Mouse (Mus musculus) kidney, adult 2 months (tissue): ENCODE measurements around the gene Kank4. TPM values are rescaled to one million over a fixed set of nuclear protein-coding genes. Genes with fewer than 3 reads are reported as not detected.
"Not testable (repeated sequence)": the region's sequence is repeated elsewhere in the genome, so short reads cannot be mapped to it uniquely, and the experiment has no call there.

Source experiments
- DNase-seq: peaks from one replicate; pipeline ENCODE4 v3.0.0; 2021
- H3K27ac ChIP-seq: fragments of 200-500 bp; 2 replicates; pipeline ENCODE4 v1.5.1; 2012; ENCODE audit warnings: low read depth, low read length, control low read depth, inconsistent platforms; ENCODE audit not compliant: insufficient read depth
- H3K27me3 ChIP-seq: fragments of 200-500 bp; replicated peaks from 2 replicates; pipeline ENCODE4 v1.6.1; 2012; ENCODE audit warnings: mild to moderate bottlenecking, moderate library complexity, low read length, inconsistent platforms; ENCODE audit not compliant: control insufficient read depth, insufficient read depth
- H3K36me3 ChIP-seq: fragments of 200-500 bp; 2 replicates; pipeline ENCODE4 v1.6.1; 2012; ENCODE audit warnings: mild to moderate bottlenecking, moderate library complexity, low read length, inconsistent platforms; ENCODE audit not compliant: control insufficient read depth, insufficient read depth
- H3K4me1 ChIP-seq: fragments of 200-500 bp; 2 replicates; pipeline ENCODE4 v1.6.1; 2011; ENCODE audit warnings: low read length; ENCODE audit not compliant: control insufficient read depth, insufficient read depth
- H3K4me3 ChIP-seq: fragments of 200-500 bp; 2 replicates; pipeline ENCODE4 v1.5.1; 2011; ENCODE audit warnings: mild to moderate bottlenecking, low read depth, low read length, control low read depth; ENCODE audit not compliant: insufficient read depth
- CTCF ChIP-seq: fragments of 200-500 bp; conservative IDR thresholded peaks from 2 replicates; pipeline ENCODE4 v1.5.1; 2011; ENCODE audit warnings: low read depth, mild to moderate bottlenecking, control low read depth, low read length, moderate library complexity, mixed read lengths; ENCODE audit not compliant: insufficient read depth, insufficient read length
- POLR2A ChIP-seq: fragments of 200-500 bp; IDR thresholded peaks from one replicate; pipeline ENCODE4 v1.6.1; 2011; ENCODE audit warnings: low read depth, low read length, control low read depth
- WGBS: fragments of 180-500 bp; shearing (Covaris S2); methylation state at CpG from one replicate; pipeline ENCODE4 v1.1.7; 2018; 5-methylcytosine and 5-hydroxymethylcytosine counted together
- polyA plus RNA-seq: library from polyadenylated mRNA; depleted of rRNA; stranded (reverse); fragments of >200 nt; gene quantifications from 2 replicates; pipeline ENCODE4 v1.2.3, GENCODE M21; 2012

The Kank4 gene
- polyA plus RNA-seq, 1 experiment = 3.2 TPM

DNA sequence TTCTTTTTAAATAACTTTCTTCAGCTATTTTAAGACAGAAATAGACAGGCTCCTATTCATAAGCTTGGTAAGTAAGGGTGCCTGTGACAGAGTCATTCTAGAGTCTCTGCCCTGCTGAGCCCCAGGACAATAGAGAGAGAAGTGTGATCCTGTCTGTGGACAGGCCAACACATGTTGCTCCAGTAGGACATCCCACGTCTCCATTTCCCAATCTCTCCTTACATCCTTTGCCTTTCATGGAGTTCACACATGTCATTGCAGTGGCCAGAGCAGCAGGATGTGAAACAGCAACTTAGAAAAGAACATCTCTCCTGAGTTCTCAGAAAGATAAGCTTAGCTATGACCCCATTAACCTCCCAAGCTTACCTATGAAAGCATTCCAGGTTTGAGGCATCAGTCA, 14.4 kb upstream of the Kank4 start:
- peaks cover 3% of the 10 kb centered on the region for H3K4me1 ChIP-seq
- no peak for DNase-seq
- 65% methylated on average over 1 of the region's 1 CpGs for WGBS
- TF ChIP-seq CTCF (no peak), POLR2A (no peak)
- H3K4me3 ChIP-seq = no peak overlapping the region
- H3K27me3 ChIP-seq = no peaks in the 10 kb centered on the region
- H3K27ac ChIP-seq = peak overlapping the region; percentile 73
- no peaks in the 10 kb centered on the region for H3K36me3 ChIP-seq

GRCm38 (mm10) chr4:98826701-98827100, 9.4 kb upstream of the Kank4 start:
- no peak for TF ChIP-seq POLR2A
- TF ChIP-seq CTCF = no peak
- Histone ChIP-seq H3K4me1 (peaks cover 1% of the 10 kb centered on the region; the same call in 1 of the 2 replicates), H3K27me3 (no peaks in the 10 kb centered on the region), H3K4me3 (no peak overlapping the region), H3K36me3 (no peaks in the 10 kb centered on the region), H3K27ac (no peak overlapping the region)
- WGBS = 57% methylated on average over 3 of the region's 3 CpGs
- DNase-seq = no peak

GRCm38 (mm10) chr4:98823740-98824139, 6.4 kb upstream of the Kank4 start, which contains the start of gene I0C0044D17Rik:
I0C0044D17Rik (minus strand) TSS chr4:98823840.
- H3K4me3 ChIP-seq, H3K36me3 ChIP-seq, DNase-seq, H3K4me1 ChIP-seq, H3K27ac ChIP-seq, H3K27me3 ChIP-seq: not testable (repeated sequence)
- 98% methylated on average over 1 of the region's 1 CpGs for WGBS

- WGBS = 58% methylated on average over 3 of the region's 3 CpGs
- no peak for DNase-seq
- no peak overlapping the region for H3K4me3 ChIP-seq
Measured at GRCm38 (mm10) chr4:98823047-98823446, 5.7 kb upstream of the Kank4 start.

DNA sequence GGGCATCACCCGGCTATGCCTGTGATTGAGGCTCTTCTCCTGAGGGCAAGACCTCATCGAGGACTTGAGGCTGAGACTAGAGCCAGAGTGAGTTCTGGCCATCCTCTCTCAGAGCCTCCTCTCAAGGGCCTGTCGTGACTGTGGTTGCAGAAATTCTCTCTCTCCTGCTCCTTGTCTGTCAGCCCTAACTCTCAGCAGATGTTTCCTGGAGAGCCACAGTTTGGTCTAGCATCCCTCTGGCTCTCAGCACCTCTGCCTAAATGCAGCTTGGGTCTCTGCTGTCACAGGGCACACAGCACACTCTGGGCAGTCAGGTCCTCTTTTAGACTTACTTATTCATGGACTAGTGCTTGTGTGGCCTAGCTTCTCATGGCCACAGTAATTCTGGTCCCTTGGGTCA, 5.1 kb upstream of the Kank4 start:
- WGBS = 76% methylated on average over 3 of the region's 3 CpGs
- no peaks in the 10 kb centered on the region for H3K4me1 ChIP-seq
- no peak for TF ChIP-seq POLR2A
- no peak for TF ChIP-seq CTCF
- H3K4me3 ChIP-seq = no peak overlapping the region
- H3K27ac ChIP-seq = no peak overlapping the region
- H3K27me3 ChIP-seq = no peaks in the 10 kb centered on the region
- no peaks in the 10 kb centered on the region for H3K36me3 ChIP-seq
- no peak for DNase-seq

More at GRCm38 (mm10) chr4:98823047-98823446, 5.7 kb upstream of the Kank4 start:
- Histone ChIP-seq H3K4me1 (no peaks in the 10 kb centered on the region), H3K27me3 (no peaks in the 10 kb centered on the region), H3K27ac (no peak overlapping the region), H3K36me3 (no peaks in the 10 kb centered on the region)
- TF ChIP-seq POLR2A = no peak
- TF ChIP-seq CTCF = no peak

DNA sequence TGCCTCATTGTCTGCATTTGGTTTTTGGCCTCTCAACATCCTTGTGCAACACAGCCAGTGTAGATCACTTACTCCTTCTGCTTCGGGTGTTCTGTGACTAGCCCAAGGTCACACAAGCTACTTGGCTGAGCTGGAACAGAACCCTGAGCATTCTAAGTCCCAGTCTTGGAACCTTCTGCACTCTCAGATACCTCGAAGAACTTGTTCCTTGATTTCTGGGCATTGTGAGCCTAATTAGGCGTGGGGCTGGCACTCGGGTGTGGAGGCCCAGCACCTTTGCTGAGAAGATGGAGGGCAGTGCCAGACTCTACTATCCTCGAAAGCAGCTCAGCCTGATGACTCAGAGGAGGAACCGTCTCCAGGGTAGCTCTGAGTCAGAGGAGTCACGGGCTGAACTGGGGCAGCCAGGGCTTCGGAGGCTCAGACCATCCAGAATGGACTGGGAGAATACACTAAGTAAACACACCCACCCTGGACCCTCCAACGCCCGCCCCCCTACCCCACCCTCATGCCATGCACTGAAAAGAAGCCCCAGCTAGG, 1.9 kb upstream of the Kank4 start:
- no peak for DNase-seq
- TF ChIP-seq CTCF = no peak
- no peak for TF ChIP-seq POLR2A

DNA sequence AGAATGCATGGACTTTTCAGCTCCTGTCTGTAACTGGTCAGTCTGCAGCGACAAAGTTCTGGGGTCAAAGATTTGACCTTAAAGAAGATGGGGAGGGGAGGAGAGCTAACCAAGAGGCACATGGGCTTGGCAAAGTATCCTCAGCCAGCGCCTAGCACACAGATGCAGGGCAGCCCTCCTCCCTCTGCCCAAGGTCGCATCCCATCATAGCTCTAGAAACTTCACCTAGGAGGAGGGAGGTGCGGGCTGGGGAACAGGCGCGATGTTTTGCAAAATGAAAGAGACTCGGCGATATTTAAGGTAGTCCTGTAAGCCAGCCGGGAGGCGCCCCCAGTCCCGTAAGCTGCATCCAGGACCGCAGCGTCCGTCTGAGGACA, 542 bp downstream of the Kank4 start:
- TF ChIP-seq POLR2A = no peak
- TF ChIP-seq CTCF = no peak
- peak; percentile 4 for DNase-seq
- H3K27me3 ChIP-seq = 0 out of 2 replicates have a peak, but pooled peaks cover 1% of the 10 kb centered on the region
- H3K4me1 ChIP-seq = no peaks in the 10 kb centered on the region
- 4% methylated on average over 14 of the region's 14 CpGs for WGBS
- H3K4me3 ChIP-seq = peak overlapping the region; percentile 74
- H3K36me3 ChIP-seq = no peaks in the 10 kb centered on the region
- peak overlapping the region; percentile 79 for H3K27ac ChIP-seq

More for the DNA sequence above, 1.9 kb upstream of the Kank4 start:
- no peak overlapping the region for H3K27ac ChIP-seq
- WGBS = 74% methylated on average over 10 of the region's 10 CpGs
- 0 out of 2 replicates have a peak, but pooled peaks cover 1% of the 10 kb centered on the region for H3K27me3 ChIP-seq
- H3K36me3 ChIP-seq = no peaks in the 10 kb centered on the region
- no peaks in the 10 kb centered on the region for H3K4me1 ChIP-seq
- no peak overlapping the region for H3K4me3 ChIP-seq

- H3K4me1 ChIP-seq = peaks cover 2% of the 10 kb centered on the region; the same call in 1 of the 2 replicates
- H3K27ac ChIP-seq = peak overlapping the region; percentile 32; the same call in 1 of the 2 replicates
Measured at GRCm38 (mm10) chr4:98806306-98806705, 11.0 kb downstream of the Kank4 start.

More at GRCm38 (mm10) chr4:98806306-98806705, 11.0 kb downstream of the Kank4 start:
- no peaks in the 10 kb centered on the region for H3K27me3 ChIP-seq
- no peak overlapping the region for H3K4me3 ChIP-seq
- TF ChIP-seq POLR2A (no peak), CTCF (no peak)
- H3K36me3 ChIP-seq = no peaks in the 10 kb centered on the region
- peak; percentile 66 for DNase-seq
- WGBS = 61% methylated on average over 9 of the region's 9 CpGs
